Mouse (Mus musculus) heart, embryonic 11.5 days (tissue): ENCODE measurements around the gene Fance. TPM values are rescaled to one million over a fixed set of nuclear protein-coding genes. Genes with fewer than 3 reads are reported as not detected.
"Not testable (repeated sequence)": the region's sequence is repeated elsewhere in the genome, so short reads cannot be mapped to it uniquely, and the experiment has no call there.

ENCODE experiments used
- ATAC-seq: fragments of 200-750 bp; cut with Nextera tagmentation; replicated peaks from 2 replicates; pipeline ENCODE4 v1.8.0; 2017; ENCODE audit warnings: moderate library complexity; ENCODE audit not compliant: insufficient number of reproducible peaks, low FRiP score, low TSS enrichment
- H3K27ac ChIP-seq: fragments of 300-500 bp; sonication (generic); 2 replicates; pipeline ENCODE4 v1.5.1; 2014; ENCODE audit warnings: mild to moderate bottlenecking, low read depth, low read length
- H3K27me3 ChIP-seq: fragments of 300-500 bp; sonication (generic); 2 replicates; pipeline ENCODE4 v1.6.1; 2014; ENCODE audit warnings: mild to moderate bottlenecking, low read length, mixed read lengths; ENCODE audit not compliant: control insufficient read depth, insufficient read depth
- H3K36me3 ChIP-seq: fragments of 300-500 bp; sonication (generic); 2 replicates; pipeline ENCODE4 v1.6.1; 2014; ENCODE audit warnings: mild to moderate bottlenecking, low read length, moderate library complexity, mixed read lengths; ENCODE audit not compliant: control insufficient read depth, insufficient read depth
- H3K4me1 ChIP-seq: fragments of 300-500 bp; sonication (generic); 2 replicates; pipeline ENCODE4 v1.6.1; 2014; ENCODE audit warnings: low read length; ENCODE audit not compliant: control insufficient read depth, insufficient read depth
- H3K4me2 ChIP-seq: fragments of 300-500 bp; sonication (generic); 2 replicates; pipeline ENCODE4 v1.6.1; 2014; ENCODE audit warnings: mild to moderate bottlenecking, moderate library complexity
- H3K4me3 ChIP-seq: fragments of 300-500 bp; sonication (generic); 2 replicates; pipeline ENCODE4 v1.5.1; 2014; ENCODE audit warnings: low read depth, low read length
- H3K9ac ChIP-seq: fragments of 300-500 bp; sonication (generic); 2 replicates; pipeline ENCODE4 v1.6.1; 2014; ENCODE audit warnings: mild to moderate bottlenecking, low read depth, low read length, moderate library complexity
- H3K9me3 ChIP-seq: fragments of 300-500 bp; sonication (generic); replicated peaks from 2 replicates; pipeline ENCODE4 v1.6.1; 2016; ENCODE audit warnings: low read length; ENCODE audit not compliant: control insufficient read depth
- WGBS: fragments of 180-500 bp; shearing (Covaris S2); extraction: QIAGEN DNeasy Blood & Tissue Kit; methylation state at CpG from one replicate; pipeline ENCODE4 v1.1.7; 2014; ENCODE audit not compliant: insufficient replicate concordance; 5-methylcytosine and 5-hydroxymethylcytosine counted together
- polyA plus RNA-seq: library from polyadenylated mRNA; unstranded; fragments of >200 nt; fragmentation: Nextera tagmentation; extraction: Ambion mirVana; gene quantifications from 2 replicates; pipeline ENCODE4 v1.2.1, GENCODE M21; 2014

Gene Fance
- polyA plus RNA-seq, 1 experiment from 2014 or later: 15.3 TPM

- 97% methylated on average over 7 of the region's 7 CpGs for WGBS
- H3K36me3 ChIP-seq: peaks cover 11% of the 10 kb centered on the region
- not testable (repeated sequence) for ATAC-seq
Observed at GRCm38 (mm10) chr17:28324416-28324815, 11.1 kb downstream of the Fance start.

GRCm38 (mm10) chr17:28325751-28326150 lies 12.4 kb downstream of the Fance start:
- Histone ChIP-seq H3K9ac (no peak overlapping the region), H3K4me2 (no peak overlapping the region), H3K36me3 (peaks cover 13% of the 10 kb centered on the region), H3K27ac (no peak overlapping the region), H3K4me3 (no peak overlapping the region), H3K27me3 (no peaks in the 10 kb centered on the region), H3K4me1 (peaks cover 12% of the 10 kb centered on the region), H3K9me3 (no peaks in the 10 kb centered on the region)
- ATAC-seq: no peak
- 89% methylated on average over 8 of the region's 8 CpGs for WGBS

More at GRCm38 (mm10) chr17:28324416-28324815, 11.1 kb downstream of the Fance start:
- H3K27ac ChIP-seq, H3K9me3 ChIP-seq, H3K4me3 ChIP-seq, H3K4me1 ChIP-seq, H3K27me3 ChIP-seq, H3K4me2 ChIP-seq, H3K9ac ChIP-seq: not testable (repeated sequence)

DNA sequence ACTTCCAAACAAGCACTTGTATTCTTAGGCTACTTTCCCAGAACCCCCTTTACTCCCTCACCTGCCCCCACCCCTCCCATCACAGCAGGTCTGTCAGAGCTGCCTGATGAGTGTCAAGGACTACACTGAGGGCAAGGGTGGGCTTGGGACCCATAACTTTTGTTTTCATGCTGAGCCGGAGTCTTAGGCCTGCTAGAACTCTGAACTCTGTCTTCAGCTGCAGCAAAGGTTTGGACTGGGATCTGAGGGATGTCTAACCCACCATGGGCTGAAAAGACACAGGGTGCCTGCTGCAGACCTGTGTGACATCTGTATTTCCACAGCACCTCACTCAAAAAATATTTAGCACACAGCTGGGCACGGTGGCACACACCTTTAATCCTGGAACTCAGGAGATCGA lies 13.6 kb downstream of the Fance start:
- H3K4me2 ChIP-seq: no peak overlapping the region
- peaks cover 16% of the 10 kb centered on the region for H3K36me3 ChIP-seq
- WGBS: 80% methylated on average over 3 of the region's 3 CpGs
- ATAC-seq: no peak
- H3K9me3 ChIP-seq: no peaks in the 10 kb centered on the region
- no peaks in the 10 kb centered on the region for H3K27me3 ChIP-seq
- H3K4me3 ChIP-seq: no peak overlapping the region
- H3K4me1 ChIP-seq: peaks cover 18% of the 10 kb centered on the region
- H3K9ac ChIP-seq: peak overlapping the region; percentile 68; the same call in 1 of the 2 replicates
- no peak overlapping the region for H3K27ac ChIP-seq

- Histone ChIP-seq H3K27ac (peak overlapping the region; percentile 98), H3K9ac (peak overlapping the region; percentile 68), H3K4me2 (peak overlapping the region; percentile 96), H3K36me3 (peaks cover 18% of the 10 kb centered on the region), H3K27me3 (no peaks in the 10 kb centered on the region), H3K9me3 (no peaks in the 10 kb centered on the region), H3K4me3 (peak overlapping the region; percentile 97), H3K4me1 (peaks cover 23% of the 10 kb centered on the region)
- ATAC-seq: peak; percentile 24; the same call in 1 of the 2 replicates
- 10% methylated on average over 22 of the region's 22 CpGs for WGBS
Observed at GRCm38 (mm10) chr17:28327673-28328325, 14.5 kb downstream of the Fance start.

DNA sequence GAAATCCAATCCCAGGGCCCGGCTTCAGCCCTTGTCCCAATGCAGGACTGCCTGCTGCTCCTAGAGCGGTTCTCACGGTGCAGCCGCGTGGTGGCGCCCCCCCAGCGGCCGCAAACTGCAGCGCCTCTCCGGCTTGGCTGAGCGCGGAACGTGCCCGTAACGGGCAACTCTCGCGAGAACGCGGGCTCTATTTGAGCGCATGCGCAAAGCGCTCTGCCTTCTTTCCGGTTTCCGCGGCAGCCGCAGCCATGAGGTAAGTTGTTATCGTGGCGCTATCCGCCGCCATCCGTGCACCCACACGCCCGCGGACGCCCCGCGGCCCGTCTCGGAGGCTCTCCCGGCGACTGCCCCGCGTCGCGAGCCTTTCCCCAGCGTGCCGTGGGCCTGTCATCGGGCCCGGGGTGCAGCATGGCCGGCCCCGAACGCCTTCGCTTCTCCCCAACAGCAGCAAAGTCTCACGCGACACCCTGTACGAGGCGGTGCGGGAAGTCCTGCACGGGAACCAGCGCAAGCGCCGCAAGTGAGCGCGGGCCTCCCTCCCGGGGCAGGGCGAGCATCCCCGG lies 15.1 kb downstream of the Fance start, which contains the start of gene Rpl10a:
Gene Rpl10a, plus strand, starts transcription at position 106 of the 563 bp plus-strand sequence.
- Histone ChIP-seq H3K9me3 (no peaks in the 10 kb centered on the region), H3K4me1 (peaks cover 30% of the 10 kb centered on the region), H3K36me3 (peaks cover 21% of the 10 kb centered on the region), H3K4me2 (peak within 1 kb of the TSS; percentile 96), H3K4me3 (peak within 1 kb of the TSS; percentile 97), H3K27me3 (no peaks in the 10 kb centered on the region), H3K27ac (peak within 1 kb of the TSS; percentile 98), H3K9ac (peak within 1 kb of the TSS; percentile 100)
- under 1% methylated on average over 63 of the region's 67 CpGs for WGBS
- peak; percentile 79 for ATAC-seq

DNA sequence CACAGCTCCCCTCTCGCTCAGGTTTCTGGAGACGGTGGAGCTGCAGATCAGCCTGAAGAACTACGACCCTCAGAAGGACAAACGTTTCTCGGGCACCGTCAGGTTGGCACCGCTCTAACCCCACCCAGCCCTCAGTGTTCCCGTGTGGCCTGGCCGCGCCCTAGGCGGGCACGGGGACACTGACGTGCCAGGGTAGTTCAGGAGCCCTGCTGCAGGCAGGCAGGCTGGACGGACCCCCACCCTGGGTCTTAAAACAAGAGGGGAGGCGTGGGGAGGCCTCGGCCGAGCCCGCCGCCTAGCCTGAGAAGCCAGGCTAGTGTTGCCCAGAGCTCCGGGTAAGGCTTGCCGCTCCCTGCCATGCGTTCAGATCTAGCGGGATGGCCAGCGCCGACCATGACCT lies 15.6 kb downstream of the Fance start:
- peaks cover 34% of the 10 kb centered on the region for H3K4me1 ChIP-seq
- peak overlapping the region; percentile 98 for H3K27ac ChIP-seq
- peak overlapping the region; percentile 97 for H3K4me3 ChIP-seq
- no peaks in the 10 kb centered on the region for H3K27me3 ChIP-seq
- H3K4me2 ChIP-seq: peak overlapping the region; percentile 96
- H3K9me3 ChIP-seq: no peaks in the 10 kb centered on the region
- ATAC-seq: 0 out of 2 replicates have a peak, but pooled peaks have one; percentile 2
- H3K36me3 ChIP-seq: peaks cover 21% of the 10 kb centered on the region
- peak overlapping the region; percentile 100 for H3K9ac ChIP-seq
- WGBS: under 1% methylated on average over 25 of the region's 25 CpGs

DNA sequence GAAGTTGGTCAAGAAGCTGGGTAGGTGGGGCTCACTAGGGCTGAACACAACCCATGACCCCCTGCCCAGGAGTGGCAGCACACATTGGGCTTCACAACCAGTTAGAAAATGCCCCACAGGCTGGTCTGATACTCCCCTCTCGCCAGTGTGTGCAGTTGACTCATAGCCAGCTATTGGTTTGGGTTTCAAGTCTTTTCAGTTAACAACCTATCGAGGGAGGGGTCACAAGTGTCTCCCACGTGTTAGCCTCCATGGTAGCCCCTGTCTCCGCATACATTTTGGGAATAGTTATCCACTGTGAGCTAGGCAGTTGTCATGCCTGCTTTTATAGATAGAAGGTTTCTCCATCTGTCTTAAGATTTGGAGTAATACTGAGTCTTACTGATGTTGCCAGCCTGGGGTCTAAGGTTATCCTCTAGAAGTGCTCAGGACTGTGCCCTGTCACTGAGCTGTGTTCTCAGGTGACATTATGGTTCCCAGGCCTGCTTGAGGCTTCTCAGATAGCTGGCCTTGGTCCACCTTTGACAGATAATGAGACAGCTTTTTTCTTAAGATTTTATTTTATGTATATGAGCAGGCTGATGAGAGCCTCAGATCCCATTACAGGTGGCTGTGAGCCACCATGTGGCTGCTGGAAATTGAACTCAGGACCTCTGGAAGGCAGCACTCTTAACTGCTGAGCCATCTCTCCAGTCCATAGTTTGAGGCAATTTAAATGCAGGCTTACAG lies 16.3 kb downstream of the Fance start:
- Histone ChIP-seq H3K36me3 (peaks cover 17% of the 10 kb centered on the region), H3K4me2 (peak overlapping the region; percentile 96), H3K9ac (peak overlapping the region; percentile 100), H3K27ac (peak overlapping the region; percentile 98), H3K4me3 (peak overlapping the region; percentile 97), H3K9me3 (no peaks in the 10 kb centered on the region), H3K4me1 (peaks cover 38% of the 10 kb centered on the region), H3K27me3 (no peaks in the 10 kb centered on the region)
- WGBS: 8% methylated on average over 4 of the region's 4 CpGs
- no peak for ATAC-seq

DNA sequence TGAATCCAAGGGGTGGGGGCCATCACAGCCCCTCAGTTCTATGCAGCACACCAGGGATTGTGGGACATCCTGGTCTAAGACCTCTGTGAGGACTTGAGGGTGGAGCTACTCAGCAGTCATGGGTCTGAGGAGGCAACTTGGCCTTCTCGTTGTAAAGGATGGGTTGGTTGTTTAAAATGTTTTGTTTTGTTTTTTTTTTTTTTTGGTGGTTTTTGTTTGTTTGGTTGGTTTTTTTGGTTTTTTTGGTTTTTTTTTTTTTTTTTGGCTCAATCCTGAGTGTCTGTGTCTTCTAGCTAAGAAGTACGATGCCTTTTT lies 16.9 kb downstream of the Fance start:
- H3K4me2 ChIP-seq: peak overlapping the region; percentile 96
- no peaks in the 10 kb centered on the region for H3K27me3 ChIP-seq
- peak overlapping the region; percentile 97 for H3K4me3 ChIP-seq
- H3K9ac ChIP-seq: peak overlapping the region; percentile 100
- no peak overlapping the region for H3K27ac ChIP-seq
- peaks cover 17% of the 10 kb centered on the region for H3K36me3 ChIP-seq
- ATAC-seq: no peak
- 46% methylated on average over 2 of the region's 2 CpGs for WGBS
- H3K9me3 ChIP-seq: no peaks in the 10 kb centered on the region
- H3K4me1 ChIP-seq: peaks cover 38% of the 10 kb centered on the region
